Mouse (Mus musculus) E14TG2a.4 (cell line): Measurements from ENCODE around the gene Thsd4.

ENCODE experiments used
- CTCF ChIP-seq: conservative IDR thresholded peaks from 2 replicates; pipeline ENCODE4 v1.5.1; 2014; ENCODE audit warnings: low read length
- NANOG ChIP-seq: IDR thresholded peaks from 2 replicates; pipeline ENCODE4 v1.6.1; 2014; ENCODE audit warnings: borderline replicate concordance, low read length, mixed read lengths
- POU5F1 ChIP-seq: IDR thresholded peaks from 2 replicates; pipeline ENCODE4 v1.6.1; 2014; ENCODE audit warnings: low read length, borderline replicate concordance

DNA sequence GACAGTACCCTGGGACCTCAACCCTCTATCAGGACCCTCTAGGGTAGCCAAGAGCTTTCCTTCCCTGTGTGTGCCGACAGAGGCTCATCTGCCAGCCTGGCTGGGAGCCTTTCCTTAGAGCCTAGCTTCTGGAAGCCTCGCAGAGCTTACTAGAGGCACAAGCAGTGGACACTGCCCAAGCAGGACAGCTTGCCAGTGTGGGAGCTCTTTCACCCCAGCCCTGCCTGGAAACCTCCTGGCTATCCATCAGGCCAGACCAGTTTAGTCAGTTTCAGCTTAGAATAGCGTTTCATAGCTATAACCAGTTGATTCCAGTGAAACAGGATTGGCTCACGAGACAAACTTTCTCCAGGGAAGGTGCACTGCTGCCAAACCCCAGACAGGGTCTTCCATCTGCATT is 215.6 kb downstream of the Thsd4 start:
- TF ChIP-seq CTCF (no peak), NANOG (no peak), POU5F1 (no peak)
